Mouse (Mus musculus): ENCODE measurements around the gene Srebf1. TPM values are rescaled to one million over a fixed set of nuclear protein-coding genes. Genes with fewer than 3 reads are reported as not detected.

Gene Srebf1
- polyA plus RNA-seq (2012; rRNA removed) = 246 and 263 TPM in 2 replicates

DNA sequence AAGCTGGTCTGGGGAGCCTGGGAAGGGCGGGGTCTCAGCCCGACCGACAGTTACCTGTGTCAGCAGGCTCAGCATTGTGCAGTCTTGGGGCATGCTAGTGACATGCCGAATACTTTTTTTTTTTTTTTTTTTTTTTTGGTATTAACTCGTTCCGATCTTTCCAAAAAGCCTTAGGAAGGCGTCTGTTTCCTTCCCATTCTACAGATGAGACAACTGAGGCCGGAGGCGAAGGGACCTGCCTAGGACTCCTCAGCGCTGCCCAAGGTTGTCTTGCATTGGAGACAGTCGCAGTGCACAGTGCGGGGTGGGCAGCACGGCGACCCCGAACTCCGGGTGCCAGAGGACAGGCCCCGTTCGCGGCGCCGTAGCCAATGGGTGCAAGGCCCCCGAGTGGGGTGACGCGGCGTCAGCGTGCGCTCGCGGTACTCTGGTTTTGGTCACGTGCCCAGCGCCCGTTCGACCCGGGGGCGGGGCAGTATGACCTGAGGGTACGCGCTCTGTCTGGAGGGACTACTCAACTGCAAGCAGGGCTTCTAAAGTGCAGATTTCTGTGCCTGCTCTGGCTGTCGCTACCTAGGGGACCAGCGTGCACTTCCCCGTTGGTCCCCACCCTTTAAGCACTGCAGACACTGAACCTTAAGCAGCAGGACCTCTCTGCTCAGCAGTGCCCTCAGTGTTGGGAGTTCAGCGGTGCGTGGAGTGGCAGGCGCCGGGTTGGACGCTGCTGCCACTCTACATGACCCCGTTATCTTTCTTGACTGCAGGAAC, at the start of gene Srebf1:
Srebf1 (minus strand) TSS at position 113 of the 768 bp plus-strand sequence.

Other genes with a start within 250 kb of the Srebf1 start
- 32.7 and 35.2 TPM in 2 replicates for gene Pemt, start 176.1 kb downstream of the Srebf1 start, polyA plus RNA-seq (2012; rRNA removed)
- 76.7 and 77.4 TPM in 2 replicates for gene Rai1, start 117.6 kb downstream of the Srebf1 start, polyA plus RNA-seq (2012; rRNA removed)
- 127 and 144 TPM in 2 replicates for gene Tom1l2, start 130.3 kb upstream of the Srebf1 start, polyA plus RNA-seq (2012; rRNA removed)
- 21.8 and 26.2 TPM in 2 replicates for gene Drc3, start 130.7 kb upstream of the Srebf1 start, polyA plus RNA-seq (2012; rRNA removed)
- gene Gid4, start 194.6 kb upstream of the Srebf1 start, polyA plus RNA-seq (2012; rRNA removed) = 32.0 and 33.9 TPM in 2 replicates
- 24.3 and 30.1 TPM in 2 replicates for gene Atpaf2, start 195.9 kb upstream of the Srebf1 start, polyA plus RNA-seq (2012; rRNA removed)
- gene Drg2, start 232.0 kb upstream of the Srebf1 start, polyA plus RNA-seq (2012; rRNA removed) = 63.4 and 65.8 TPM in 2 replicates
- 0.45 and 0.53 TPM in 2 replicates for gene Myo15, start 246.8 kb upstream of the Srebf1 start, polyA plus RNA-seq (2012; rRNA removed)